Mouse (Mus musculus) pancreas, adult 10 weeks (tissue): Measurements from ENCODE around the gene Fzd2. TPM values are rescaled to one million over a fixed set of nuclear protein-coding genes. Genes with fewer than 3 reads are reported as not detected.

ENCODE experiments used
- polyA plus RNA-seq: library from polyadenylated mRNA; stranded (reverse); fragments of 350-450 nt; fragmentation: Illumina TruSeq; extraction: RNeasy Lipid Tissue Mini Kit (QIAGEN cat#74804); gene quantifications from one replicate; pipeline ENCODE4 v1.2.3, GENCODE M21; 2015; ENCODE audit warnings: low read depth, low replicate concordance; ENCODE audit not compliant: insufficient read depth

The Fzd2 gene
- 2.2 TPM for polyA plus RNA-seq

DNA sequence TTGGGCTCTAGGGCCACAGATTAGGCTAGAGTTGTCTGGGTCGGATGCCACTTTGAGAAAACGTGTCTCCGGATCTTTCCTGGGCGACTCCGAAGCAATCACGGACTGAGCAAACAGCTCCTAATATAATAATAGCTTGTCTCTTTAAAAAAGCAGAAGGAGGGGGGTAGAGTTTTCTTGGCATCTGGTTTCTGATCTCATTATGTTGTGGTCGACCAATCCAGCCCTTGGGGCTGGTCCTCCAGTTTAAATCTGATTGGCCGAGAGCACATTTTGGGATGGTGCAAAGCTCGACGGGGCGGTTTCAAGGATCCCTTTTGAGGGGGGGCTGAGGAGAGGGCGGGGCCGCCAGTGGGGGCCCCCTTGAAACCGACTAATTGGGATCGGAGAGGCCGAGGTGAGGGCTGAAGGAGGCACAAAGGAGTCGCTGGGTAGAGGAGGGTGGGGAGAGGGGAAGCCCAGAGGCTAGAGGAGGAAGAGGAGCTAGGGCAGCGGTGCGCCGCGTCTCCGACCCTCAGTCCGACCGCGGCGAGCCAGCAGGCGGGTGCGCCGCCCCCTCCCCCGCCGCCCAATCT lies at the start of gene Fzd2:
Gene Fzd2, plus strand, starts transcription at position 387 of the 575 bp plus-strand sequence.

GRCm38 (mm10) chr11:102556031-102556715 lies 48.0 kb upstream of the Fzd2 start, which contains the start of gene Gpatch8:
Gpatch8 (minus strand) TSS chr11:102556392.

GRCm38 (mm10) chr11:102579165-102580033 lies 24.8 kb upstream of the Fzd2 start, which contains the start of gene Gm11627:
Gm11627 (minus strand) TSS chr11:102579461.

Other genes starting within 250 kb of the Fzd2 start
- gene Slc4a1, start 238.2 kb upstream of the Fzd2 start, polyA plus RNA-seq = not detected
- gene Rundc3a, start 211.0 kb upstream of the Fzd2 start, polyA plus RNA-seq = 8.0 TPM
- 90.0 TPM for gene Slc25a39, start 196.4 kb upstream of the Fzd2 start, polyA plus RNA-seq
- gene Grn, start 174.1 kb upstream of the Fzd2 start, polyA plus RNA-seq = 64.6 TPM
- gene Fam171a2, start 156.7 kb upstream of the Fzd2 start, polyA plus RNA-seq = 0.76 TPM
- 3.5 TPM for gene Itga2b, start 134.3 kb upstream of the Fzd2 start, polyA plus RNA-seq
- gene Gpatch8, start 48.0 kb upstream of the Fzd2 start, polyA plus RNA-seq = 3.7 TPM
- gene Gm11627, start 24.9 kb upstream of the Fzd2 start, polyA plus RNA-seq = 1.8 TPM
- not detected for gene Meioc, start 59.3 kb downstream of the Fzd2 start, polyA plus RNA-seq
- 4.7 TPM for gene Ccdc43, start 93.4 kb downstream of the Fzd2 start, polyA plus RNA-seq
- gene Adam11, start 157.0 kb downstream of the Fzd2 start, polyA plus RNA-seq = 2.2 TPM
- 3.2 TPM for gene Gjc1, start 215.3 kb downstream of the Fzd2 start, polyA plus RNA-seq
- gene Higd1b, start 231.5 kb downstream of the Fzd2 start, polyA plus RNA-seq = 4.0 TPM